Mouse (Mus musculus) A20 (cell line): ENCODE results near the gene Gm7534.
A peak's percentile ranks its signal among the peaks of the same experiment; 100 is the strongest.

Experiments
- DNase-seq: peaks from one replicate; pipeline ENCODE4 v3.0.0-alpha.2; 2011; ENCODE audit warnings: low read depth, low spot score

The Gm7534 gene

DNA sequence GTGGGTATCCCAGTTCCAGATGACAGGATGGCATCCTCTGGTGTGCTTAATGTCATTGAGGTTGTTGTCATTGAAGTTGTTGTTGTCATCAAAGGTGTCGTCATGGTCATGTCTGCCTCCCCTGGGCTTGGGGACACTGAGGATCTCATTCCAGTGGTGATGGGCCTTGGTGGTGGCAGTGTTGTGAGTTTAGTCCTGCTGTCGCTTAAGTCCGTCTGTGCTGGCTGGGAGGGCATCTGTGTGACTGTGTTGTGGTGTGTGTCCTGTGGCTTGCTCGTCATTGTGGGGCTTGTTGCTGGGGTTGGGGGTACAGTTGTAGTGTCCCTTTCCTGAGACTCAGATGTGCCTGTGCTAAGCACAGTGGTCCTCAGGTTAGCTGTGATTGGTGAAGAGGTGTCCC is at the start of gene Gm7534:
Gene Gm7534 (minus strand): TSS at position 101 of the 400 bp plus-strand sequence.
- no peak for DNase-seq

DNA sequence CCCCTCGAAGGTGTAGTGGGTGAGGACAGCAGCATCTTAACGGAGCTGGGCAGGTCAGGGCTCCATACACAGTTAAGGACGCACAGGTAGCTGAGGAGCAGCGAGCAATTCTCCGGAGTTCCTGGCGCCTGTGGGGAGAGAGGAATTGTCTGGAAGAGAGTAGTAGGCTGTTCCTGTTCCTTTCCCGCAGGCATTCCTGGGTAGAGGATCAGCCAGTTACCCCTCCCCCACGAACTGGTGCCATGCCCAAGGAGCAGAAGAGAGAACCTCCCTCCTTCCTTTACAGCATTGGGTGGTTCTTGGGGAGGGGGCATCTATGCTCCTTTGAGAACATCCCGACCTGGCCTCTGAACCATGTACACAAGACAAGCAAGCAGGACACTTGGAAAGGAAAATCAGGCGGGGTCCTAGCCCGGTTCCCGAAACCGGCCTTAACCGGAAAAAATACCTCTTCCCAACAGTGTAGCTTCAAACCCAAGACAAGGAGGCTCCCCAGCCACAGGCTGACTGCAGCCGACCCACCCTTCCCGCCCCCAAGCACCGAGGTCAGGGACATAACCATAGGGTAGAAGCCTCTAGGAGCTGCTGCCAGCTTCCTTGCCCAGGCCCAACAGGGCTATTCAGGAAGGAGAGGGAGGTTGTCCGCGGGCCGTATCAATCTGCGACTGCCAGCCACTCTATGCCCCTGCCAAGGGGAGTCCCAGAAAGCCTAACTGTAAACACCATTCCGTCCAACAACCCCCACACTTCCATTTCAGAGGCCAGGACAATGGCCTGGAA is 49.5 kb upstream of the Gm7534 start:
- no peak for DNase-seq

DNA sequence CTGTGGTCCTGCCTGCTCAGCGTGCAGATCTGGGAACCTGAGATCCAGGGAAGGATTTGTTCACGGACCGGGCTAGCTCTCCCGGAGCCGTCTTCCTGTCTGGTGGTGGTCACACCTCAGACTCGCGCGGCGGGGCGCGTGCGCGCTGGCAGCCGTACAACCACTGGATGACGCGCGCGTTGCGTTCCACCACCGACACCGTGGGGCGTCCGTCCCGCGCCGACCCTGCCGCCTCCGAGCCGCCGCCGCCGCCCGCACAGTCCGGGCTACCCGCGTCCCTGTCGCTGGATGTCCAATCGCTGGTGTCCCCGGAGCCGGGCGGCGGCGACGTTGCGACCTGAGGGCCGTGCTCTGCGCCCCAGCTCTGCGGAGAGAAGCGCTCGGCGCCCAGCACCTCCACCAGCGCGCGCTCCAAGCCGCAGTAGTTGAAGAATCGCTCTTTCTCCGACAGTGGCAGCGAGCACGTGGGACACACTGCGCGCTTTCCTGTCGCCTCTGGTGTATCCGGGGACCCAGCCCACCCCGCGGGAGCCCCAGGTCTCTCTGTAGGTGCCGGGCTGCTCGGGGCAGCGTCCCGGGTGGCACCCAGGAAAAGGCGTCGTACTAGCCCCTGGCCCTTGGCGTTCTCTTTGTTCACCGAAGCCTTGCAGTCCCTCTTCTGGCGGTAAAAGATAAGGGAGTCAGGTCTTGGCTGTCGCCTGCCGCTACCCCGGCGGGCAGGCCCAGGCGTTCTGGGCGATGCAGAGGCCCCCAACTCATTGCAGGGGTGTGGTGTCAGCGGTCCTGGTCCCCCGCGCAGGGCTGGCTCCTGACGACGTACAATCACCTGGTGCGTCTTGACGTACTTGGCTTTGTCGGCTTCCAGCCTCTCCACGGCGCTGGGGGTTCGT is 48.7 kb upstream of the Gm7534 start:
- DNase-seq, result no peak

DNA sequence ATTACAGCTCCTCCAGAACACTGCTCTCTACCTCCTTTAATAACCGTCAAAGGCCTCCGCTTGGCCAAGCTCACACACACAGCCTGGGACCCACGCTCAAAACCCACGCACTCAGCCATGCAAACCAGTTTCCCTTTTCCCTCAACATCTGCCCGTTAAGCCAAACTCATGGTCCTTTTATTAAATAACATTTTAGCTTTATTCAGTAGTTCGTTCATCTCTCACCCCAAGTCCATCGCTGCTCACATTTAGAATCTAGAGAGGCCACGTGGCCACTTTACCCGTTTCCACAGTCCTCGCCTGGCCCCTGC is 48.1 kb upstream of the Gm7534 start:
- DNase-seq, result no peak

DNA sequence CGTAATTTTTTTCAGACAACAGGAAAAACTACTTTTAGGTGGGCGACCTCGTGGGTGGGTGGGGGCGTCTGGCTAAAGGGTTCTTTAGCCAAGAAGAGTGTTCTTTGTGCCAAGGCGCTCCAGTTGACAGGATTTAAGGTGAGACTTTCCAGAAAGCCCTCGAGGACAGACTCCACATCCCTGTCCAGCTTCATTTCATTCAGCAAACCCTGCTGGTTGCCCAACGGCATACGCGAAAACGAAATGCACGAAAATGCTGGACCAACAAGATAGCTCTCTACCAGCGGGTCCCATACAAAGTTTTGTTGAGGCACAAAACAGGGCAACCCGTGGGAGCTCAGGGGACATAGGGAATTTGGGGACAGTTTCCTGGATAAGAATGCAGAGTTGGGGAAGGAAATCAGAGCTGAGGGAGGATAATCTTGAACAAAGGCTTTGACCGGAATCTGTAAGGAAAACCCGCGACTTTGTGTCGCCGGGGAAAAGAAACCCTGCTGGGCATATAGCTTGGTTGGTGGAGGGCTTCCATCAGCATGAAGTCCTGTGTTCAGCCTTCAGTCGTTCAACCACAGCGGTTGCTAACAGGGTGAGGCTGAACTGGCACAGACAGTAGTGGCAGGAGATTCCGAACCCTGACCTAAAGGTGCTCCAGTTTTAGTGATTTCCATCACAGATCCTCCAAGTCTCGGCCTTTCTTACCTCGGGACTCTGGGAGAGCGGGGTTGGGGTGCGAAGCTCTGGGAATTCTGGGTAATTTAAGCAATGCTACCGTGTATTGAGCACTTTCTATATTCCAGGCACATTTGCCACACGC is 47.5 kb upstream of the Gm7534 start:
- DNase-seq, result no peak

DNA sequence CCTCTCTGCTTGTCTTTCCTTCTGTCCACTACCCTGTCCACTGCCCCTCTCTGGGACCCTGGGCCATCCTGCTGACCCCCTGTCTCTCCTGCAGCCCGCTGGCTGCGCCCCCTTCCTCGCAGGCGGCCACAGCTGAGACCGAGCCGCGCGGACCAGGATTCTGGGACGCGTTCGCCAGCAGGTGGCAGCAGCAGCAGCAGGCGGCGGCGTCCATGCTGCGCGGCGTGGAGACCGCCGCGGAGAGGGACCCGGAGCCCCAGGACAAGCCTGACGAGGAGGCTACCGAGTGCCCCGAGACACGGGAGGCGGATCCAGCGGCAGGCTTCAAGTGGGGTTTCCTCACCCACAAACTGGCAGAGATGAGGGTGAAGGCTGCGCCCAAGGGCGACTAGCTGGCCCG is 46.8 kb upstream of the Gm7534 start:
- DNase-seq, result peak; percentile 64

DNA sequence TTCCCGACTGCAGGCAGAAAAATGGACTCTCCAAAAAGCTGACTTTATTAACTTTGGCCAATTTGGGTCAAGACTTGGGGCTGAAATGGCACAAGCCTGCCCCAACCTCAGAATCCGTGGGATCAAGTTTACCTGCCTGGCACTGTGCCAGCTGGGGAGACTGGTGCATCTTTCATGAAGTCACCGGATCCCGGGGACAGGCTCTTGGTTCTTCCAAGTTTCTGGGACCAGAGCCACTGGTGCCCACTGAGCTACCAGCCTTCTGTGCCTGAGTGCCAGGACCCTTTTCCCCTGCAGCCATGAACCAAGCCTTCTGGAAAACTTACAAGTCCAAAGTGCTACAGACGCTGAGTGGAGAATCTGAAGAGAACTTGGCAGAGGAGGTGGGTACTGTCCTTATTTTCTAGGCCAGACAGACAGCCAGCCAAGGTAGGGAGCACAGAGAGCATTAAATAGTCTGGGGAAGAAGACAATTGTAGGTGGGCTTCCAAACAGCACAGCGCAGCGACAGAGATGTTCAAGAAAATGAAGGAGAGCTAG is 44.0 kb upstream of the Gm7534 start, which contains the start of gene Gm30191:
Gene Gm30191 (plus strand): TSS at position 217 of the 540 bp plus-strand sequence.
- DNase-seq, result no peak

DNA sequence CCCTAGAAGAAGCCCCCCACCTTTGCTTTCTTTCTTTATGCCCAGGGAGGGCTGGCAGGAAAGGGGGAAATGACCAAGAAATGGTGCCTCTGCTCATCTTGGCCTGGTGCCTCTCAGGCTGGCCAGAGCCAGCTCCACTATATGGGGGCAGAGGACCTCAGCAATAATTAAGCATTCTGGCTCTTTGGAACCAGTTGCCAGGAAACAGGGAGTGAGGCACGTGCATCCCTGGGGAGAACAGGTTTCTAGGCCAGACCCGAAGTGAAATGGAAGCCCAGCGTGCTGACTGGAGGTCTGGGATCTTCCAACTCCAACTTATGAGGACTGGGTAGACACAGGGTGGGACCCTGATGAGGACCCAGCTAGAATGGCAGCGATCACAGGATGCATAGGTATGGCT is 43.5 kb upstream of the Gm7534 start:
- no peak for DNase-seq

DNA sequence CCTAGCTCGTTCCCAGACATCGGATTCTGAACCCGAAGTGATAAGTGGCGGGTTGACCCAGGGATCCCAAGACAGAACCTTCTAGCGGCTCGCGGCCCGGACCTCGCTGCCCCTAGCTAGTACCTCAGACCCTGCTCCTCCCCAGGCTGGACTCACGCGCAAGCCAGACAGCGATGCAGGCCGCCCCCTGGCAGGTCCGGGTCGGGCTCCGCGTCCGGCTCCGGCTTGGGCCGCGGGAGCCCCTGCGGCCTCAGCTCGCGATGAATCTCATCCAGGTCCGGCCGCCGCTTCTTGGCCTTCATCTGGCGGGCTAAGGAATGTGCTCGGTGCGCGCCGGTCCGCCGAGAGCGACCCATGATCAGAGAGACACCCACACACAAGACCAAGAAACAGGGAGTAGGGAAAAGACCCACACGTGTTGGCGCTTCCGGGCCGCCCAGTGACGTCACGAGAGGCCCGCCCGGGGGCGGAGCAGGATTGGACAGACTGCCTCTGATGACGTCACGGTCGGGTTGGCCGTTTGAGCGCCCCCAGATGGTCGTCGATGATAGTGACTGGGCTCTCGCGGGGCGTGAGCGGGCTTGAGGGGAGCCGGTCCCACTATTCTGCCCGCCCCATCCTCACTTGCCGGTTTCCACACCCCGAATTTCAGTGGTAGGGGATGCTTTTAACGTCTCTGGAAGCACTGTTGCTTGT is 42.5 kb upstream of the Gm7534 start, which contains the start of gene Zfp593:
Gene Zfp593 (minus strand): TSS at position 445 of the 696 bp plus-strand sequence.
- DNase-seq, result peak; percentile 93

DNA sequence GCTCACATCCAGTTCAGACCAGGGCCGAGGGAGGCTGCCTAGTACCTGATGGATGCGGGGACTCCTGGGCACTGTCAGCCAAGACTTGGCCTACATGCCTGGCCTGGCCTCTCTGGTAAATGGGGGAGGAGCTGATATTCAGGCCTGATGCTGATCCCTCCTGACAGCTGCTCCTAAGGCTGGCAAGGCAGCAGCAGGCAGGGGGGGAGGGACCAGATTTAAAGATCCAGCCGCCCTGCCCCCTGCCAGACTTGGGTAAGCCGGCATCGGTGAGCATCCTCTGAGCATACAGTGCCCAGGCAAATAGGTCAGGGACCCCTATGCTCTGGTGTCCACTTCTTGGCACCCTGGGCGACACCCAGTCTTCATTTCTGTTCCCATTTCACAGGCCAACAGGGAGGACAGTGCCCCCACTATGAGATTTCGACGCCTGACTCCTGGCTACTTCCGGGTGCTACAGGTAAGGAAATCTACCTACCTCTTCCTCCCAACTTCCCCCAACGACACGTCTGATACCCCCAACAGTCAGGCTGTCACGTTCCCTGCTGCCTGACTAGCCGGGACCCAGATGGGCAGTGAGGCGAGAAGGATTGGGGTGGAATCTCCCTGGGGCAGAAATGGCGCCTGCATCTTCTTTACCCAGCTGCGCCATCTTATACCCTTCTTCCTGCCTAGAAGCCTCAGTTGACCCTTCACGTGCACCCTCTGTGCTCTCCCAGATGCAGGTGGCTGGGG is 40.9 kb upstream of the Gm7534 start, which contains the start of gene E130218I03Rik:
Gene E130218I03Rik (plus strand): TSS at position 147 of the 735 bp plus-strand sequence.
- DNase-seq, result no peak

DNA sequence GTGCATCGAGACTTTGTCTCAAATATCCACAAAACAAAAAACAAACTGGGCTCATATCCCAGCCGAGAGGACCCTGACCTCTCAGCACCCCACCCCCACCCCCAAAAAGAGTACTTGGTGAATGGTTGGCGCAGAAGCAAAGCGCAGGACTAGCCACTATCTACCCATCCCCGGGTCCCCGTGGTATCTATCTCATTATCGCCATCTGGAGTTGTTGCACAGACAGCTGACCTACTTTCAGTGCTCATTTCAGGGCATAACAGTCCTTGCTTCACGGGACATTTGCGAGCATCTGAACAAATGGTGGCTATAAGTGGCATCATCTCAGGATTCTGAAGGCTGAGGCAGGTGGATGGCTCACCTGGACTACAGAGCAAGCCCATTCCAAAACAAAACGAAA is 35.9 kb upstream of the Gm7534 start:
- DNase-seq, result no peak

DNA sequence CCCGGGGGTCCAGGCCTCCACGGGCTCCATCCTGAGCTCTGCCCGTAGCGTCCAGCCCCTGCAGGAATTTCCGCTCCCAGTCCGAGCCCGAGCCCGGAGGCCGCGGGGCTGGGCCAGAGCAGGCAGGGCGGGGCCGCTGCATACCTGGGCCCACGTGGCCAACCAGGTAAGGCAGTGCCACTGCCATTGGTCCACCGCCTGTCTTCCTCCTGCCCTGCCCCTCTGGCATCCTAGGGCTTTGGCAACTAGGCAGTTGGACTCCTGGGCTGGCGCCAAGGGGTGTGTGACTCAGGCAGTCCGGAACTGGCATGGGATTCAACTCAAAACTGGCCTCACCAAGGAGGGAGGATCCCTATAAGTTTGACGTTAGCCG is 35.5 kb upstream of the Gm7534 start, which contains the start of gene Cnksr1:
Gene Cnksr1 (minus strand): TSS at position 121 of the 373 bp plus-strand sequence.
- DNase-seq, result no peak

DNA sequence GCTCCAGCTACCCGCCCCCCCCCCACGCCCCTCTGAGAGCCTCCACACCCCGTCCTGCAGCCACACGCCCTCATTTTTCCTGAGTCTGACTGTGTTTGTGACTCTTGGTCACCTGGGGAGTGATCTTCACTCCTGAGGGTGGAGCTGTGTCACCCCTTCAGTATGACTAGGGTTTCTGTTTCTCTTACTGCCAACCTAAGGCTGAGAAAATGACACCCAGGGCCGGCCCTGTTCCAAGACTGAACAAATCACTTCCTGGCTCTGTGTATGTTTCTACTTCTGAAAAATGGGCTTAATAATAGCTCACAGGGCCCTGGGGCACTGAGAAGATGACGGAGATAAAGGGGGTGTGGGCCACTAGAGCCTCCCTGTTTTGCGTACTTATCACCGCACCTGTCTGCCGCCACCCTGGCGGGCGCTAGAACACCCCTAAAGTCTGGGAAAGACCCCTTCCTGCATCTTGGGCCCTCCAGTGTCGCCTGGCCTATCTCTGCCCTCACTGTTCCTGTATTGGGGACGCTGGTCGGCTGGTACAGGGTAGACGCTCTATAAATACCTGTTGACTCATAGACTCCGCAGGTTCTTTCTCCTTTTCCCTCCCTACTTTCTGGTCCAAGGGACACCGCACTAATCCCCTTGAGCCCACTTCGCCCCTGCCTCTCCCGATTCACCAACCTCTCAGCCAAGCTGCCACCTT is 34.9 kb upstream of the Gm7534 start:
- no peak for DNase-seq

DNA sequence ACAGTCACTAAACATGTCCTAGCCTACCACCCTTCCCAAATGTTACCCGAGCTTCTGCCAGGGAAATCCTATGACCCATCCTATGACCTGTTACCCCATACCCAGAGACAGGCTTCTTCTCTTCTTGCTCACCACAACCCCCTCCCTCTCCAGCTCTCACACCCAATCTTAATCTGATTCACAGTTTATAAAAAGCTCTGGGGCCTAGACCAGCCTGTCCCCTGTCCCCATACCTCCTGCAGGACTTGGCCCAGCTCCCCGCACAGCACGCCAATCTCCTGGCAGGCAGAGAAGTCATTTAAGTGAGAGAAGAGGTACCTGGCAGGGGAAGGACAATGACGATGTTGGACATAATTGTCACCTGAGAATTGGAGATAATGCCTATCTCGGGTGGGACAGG is 32.1 kb upstream of the Gm7534 start:
- no peak for DNase-seq

DNA sequence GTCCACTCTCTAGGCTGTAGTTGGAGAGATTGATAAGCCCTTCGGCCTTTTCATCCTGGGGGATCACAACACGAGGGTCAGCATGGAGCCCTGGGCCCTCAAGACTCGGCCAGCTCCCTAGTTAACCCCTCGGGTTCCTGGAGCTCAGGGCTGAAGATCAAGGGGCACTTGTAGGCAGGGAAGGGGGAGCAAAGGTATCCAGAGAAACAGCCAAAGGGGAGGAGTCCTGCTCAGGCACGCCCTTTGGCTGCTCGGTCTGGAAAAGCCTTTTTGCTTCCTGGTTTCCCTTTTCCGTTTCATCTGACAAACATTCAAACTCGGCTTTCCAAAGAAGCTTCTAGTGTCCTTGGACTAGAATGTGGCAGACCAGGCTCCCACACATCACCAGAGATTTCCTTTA is 27.6 kb upstream of the Gm7534 start:
- no peak for DNase-seq

DNA sequence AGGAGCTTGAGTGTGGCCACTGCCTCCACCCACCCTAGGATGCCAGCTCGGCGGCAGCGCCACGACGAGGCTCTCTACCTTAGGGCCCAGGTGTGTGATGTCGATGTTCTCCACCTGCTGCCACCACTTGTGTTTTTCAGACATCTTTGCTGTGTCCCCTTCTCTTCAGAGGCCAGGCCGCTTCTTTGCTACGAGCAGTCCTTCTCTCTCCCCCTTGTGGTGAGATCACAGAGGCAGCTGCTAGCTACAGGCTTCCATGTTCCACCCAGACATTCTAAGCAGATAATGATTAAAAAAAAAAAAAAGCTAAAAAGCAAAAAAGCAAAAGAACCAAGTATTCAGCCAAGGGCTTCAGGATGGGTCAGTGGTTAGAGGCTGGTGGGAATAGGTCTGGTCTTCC is 24.4 kb upstream of the Gm7534 start, which contains the start of gene Catsper4:
Gene Catsper4 (minus strand): TSS at position 190 of the 400 bp plus-strand sequence.
- DNase-seq, result no peak

DNA sequence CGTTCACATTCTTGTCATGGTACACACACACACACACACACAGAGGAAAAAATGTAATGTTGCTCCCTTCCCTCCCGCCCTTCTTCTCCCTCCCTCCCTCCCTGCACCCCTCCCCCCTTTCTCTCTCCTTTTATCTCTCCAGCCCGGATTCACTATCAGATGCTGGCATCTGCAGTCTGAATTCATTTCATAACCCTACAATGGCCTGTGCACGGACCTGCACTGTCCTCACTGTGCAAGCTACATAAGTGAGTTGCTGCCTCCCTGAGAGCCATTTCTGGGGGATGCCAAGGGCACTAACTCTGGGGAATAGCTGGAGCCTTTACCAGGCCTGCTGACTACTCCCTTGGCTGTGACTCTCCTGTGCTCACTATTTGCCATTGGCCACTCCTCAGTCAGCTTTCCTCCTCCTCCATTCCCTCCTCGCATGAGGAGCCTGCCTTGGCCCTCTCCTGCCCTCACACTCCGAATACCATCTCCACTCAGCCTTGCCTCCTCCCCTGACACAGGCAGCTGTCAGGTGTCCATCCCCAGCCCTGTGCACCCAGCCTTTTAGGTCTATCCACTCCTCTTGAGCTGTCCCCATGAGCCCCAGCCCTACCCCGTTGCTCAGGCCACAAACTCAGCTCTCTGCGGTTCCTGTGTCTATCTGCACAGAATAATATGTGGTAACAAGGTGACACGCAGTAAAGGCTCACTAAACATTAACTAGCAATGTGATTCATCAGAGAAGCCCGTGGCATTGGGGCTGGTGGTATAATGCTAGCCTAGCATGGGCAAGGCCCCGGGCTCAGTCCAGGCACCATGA is 20.2 kb upstream of the Gm7534 start:
- no peak for DNase-seq

DNA sequence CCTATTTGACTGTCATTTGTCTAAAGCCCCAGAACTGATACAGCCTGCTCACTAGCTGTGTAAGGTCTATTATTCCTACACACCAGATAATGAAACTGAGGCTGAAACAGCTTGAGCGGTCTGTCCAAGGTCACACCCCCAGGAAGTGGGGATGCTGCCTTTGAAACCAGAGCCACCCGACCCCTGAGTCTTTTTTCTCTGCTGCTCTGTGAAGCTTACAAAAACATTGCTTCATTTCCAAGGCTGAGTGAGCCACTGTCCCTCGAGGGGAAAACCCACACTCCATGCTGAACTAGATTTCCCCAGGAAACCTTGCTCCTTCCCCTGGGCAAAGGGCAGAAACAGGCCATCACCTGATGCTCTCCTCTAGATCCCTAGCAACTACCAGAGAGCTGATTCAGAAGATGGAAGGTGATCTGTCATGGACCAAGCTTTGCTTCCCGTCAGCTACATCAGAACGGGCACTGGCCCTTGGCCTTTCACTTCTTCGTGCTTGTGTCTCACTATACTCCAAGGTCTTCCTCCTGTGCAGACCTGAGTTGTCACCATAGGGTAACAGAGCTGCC is 3.8 kb upstream of the Gm7534 start:
- no peak for DNase-seq
